Mouse (Mus musculus) gastrocnemius, postnatal 36 days (tissue): ENCODE results near the gene Pqbp1. TPM values are rescaled to one million over a fixed set of nuclear protein-coding genes. Genes with fewer than 3 reads are reported as not detected.

ENCODE experiments used
- DNase-seq, 2 experiments: peaks; one replicate each; pipeline ENCODE4 v3.0.0; 2022
- intact Hi-C: fragments of 180-260 bp; cut with DNase I; formaldehyde crosslinking; loops from one replicate; pipeline ENCODE4 v1.15.1; 2025
- total RNA-seq, 2 experiments: library from RNA; stranded (reverse); gene quantifications; 2 replicates each; pipeline ENCODE4 v1.2.3; 2021

Pqbp1 gene
- total RNA-seq, 2 experiments from 2014 or later, result 21.2 to 22.0 TPM

- peak; percentile 74 to 84 for DNase-seq
- intact Hi-C loops, result no loop called here
Observed at GRCm38 (mm10) chrX:7883841-7884567, 15.1 kb downstream of the Pqbp1 start, which contains the start of gene Slc35a2. TSS of gene Slc35a2 (plus strand) at chrX:7884028.

DNA sequence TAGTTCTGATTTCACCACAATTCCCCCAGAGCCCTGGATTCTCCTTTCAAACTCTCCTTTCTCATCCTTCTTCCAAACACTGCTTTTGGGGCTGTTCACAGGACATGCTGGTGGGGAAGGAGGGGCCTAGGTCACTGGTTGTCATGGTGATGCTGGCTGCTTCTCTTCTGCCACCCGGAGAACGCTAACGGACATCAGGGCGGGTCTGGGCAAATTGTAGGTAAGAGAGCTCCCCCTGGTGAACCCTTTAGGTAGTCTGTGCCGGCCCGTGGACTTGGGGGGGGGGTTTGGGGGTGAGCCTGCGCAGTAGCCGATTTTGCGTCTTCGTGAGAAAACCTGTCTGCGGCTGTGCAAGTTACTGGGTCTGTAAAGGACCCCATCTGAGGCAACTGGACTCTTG is 19.2 kb downstream of the Pqbp1 start:
- intact Hi-C loops, result no loop called here

DNA sequence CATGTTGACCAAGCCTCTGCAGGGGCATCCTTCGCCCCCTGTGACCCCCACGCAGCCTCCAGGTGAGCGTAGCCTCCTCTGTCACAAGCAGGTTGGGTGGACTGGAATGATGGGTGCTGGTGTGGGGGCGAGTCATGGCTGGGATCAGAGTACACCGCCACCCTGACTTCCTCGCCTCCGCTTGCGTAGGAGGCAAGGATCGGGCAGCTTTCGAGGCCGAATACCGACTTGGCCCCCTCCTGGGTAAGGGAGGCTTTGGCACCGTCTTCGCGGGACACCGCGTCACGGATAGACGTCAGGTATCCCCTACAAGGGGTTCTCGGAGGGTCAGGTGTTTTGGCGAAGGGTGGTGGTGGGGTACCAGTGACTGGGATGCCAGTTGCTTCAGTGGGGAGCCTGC is 20.6 kb downstream of the Pqbp1 start:
- intact Hi-C loops, result no loop called here
- DNase-seq, result no peak

More for the DNA sequence above, 19.2 kb downstream of the Pqbp1 start:
- peak; percentile 14 to 30 for DNase-seq

- peak; percentile 40 to 50 for DNase-seq
- intact Hi-C loops, result no loop called here
Observed at GRCm38 (mm10) chrX:7878007-7878419, 21.1 kb downstream of the Pqbp1 start, which contains the start of gene Pim2. TSS of gene Pim2 (plus strand) at chrX:7878262.

DNA sequence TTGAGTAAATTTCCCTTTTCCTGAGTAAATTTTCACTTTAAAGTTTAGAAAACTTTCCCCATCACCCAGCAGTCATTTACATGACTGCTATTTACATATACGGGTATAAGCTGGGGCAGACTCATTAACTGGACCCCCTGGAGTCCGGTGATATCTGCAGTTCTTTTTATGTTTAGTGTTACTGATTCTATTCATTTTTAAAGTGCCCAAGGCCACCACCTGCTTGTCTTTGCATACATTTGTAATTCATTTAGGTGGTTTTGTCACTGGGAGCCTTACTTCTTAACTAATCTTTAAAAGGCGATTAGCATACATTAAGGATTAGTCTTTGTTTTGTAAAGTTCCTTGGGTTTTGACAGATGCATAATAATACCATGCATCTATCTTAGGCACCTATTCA is 29.2 kb downstream of the Pqbp1 start:
- DNase-seq, result no peak
- intact Hi-C loops, result no loop called here

DNA sequence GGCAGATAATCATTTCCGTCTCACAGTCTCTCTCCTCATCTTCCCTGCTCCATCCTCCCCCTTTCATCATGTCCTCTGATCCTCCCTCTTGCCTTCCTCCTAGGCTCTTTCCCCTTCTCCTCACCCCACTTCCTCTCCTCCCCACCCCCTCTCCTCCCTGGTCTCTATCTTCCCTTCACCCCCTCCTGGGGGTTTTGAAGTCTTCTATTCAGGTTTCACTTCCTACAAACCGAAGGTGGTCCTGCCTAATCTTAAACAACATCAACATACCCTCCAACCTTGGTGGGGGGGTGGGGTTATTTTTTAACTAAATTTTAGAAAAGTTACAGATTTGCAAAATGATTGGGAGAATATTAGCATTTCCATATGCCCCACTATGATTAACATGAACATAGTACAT is 30.6 kb downstream of the Pqbp1 start:
- no peak for DNase-seq
- intact Hi-C loops, result no loop called here

DNA sequence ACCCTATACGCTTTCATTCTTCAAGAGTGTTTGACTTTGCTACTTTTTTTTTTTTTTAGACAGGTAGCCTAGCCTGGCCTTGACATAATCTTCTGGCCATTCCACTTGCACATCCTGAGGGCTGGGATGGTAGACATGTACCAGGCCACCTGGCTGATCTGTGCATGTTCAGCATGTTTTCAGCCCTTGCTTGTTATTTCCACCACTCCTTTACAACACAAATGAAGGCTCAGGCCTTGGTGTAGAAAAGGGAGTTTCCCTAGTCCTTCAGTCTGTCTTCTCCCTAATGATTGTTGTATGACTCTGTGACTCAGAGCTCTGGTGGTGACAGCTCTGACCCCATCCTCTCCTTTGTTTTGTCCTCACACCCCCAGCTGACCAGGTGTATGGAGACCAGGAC is 31.9 kb downstream of the Pqbp1 start:
- DNase-seq, result no peak
- intact Hi-C loops, result no loop called here

DNA sequence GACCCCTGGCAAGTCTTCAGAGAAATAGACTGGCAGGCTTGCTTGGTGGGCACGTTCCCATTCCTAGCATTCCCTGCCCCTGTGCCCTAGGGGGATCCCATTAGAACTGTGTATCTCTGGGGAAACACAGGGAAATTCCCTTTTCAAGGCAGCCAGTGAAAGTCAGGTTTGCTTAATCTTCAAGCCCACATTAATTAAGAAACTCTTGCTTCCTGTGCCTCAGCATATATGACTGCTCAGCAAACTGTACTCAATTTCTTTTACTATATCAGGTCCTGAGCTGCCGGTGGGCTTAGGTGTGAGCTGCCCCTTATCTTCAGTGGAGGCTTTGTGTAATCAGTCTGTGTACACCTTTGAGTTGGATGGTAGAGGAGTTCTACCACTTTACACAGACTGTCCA is 33.3 kb downstream of the Pqbp1 start:
- intact Hi-C loops, result no loop called here

GRCm38 (mm10) chrX:7865343-7865742 is 33.7 kb downstream of the Pqbp1 start:
- intact Hi-C loops, result no loop called here
- DNase-seq, result no peak

More for the DNA sequence above, 33.3 kb downstream of the Pqbp1 start:
- no peak for DNase-seq

DNA sequence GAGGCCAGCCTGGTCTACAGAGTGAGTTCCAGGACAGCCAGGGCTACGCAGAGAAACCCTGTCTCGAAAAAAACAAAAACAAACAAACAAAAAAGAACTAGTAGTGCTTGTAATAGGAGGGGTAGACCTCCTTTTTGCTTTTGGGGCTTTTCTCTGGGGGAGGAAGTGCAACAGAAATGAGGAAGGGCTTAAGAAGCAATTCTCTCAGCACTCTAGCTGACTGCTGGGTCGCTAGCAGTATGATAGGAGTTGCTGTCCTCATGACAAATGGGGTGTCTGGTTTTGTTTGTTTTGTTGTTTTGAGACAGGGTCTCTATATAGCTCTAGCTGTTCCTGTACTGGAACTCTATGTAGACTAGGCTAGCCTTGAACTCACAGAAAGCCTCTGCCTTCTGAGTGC is 34.5 kb downstream of the Pqbp1 start:
- intact Hi-C loops, result no loop called here

GRCm38 (mm10) chrX:7863181-7863580 is 35.9 kb downstream of the Pqbp1 start:
- intact Hi-C loops, result no loop called here
- DNase-seq, result no peak

More for the DNA sequence above, 34.5 kb downstream of the Pqbp1 start:
- no peak for DNase-seq

GRCm38 (mm10) chrX:7859191-7859753 is 39.8 kb downstream of the Pqbp1 start:
- intact Hi-C loops, result no loop called here
- no peak for DNase-seq

GRCm38 (mm10) chrX:7854578-7854977 is 44.5 kb downstream of the Pqbp1 start:
- no peak for DNase-seq
- intact Hi-C loops, result no loop called here

DNA sequence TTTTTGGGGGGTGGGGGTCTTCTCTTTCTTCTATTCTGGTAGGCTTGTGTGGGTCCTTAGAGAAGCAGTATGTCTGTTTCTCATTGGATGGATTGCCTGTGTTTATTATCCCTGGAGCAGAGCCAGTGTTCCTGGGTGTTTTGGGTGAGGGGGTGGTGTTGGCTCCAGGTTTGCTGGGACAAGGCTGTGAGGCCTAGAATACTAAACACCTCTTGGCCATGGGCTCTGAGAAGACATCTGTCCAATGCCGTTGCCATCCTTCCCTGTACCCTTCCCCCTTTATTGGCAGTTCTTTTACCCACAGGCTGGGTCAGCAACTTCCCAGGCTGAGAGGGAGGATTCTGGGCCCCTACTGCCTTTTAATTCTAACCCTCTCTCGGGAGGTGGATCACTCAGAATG is 51.2 kb downstream of the Pqbp1 start:
- no peak for DNase-seq
- intact Hi-C loops, result no loop called here

Other genes starting within 250 kb of the Pqbp1 start
- gene Prickle3, start 242.0 kb downstream of the Pqbp1 start, total RNA-seq, result 10 to 100 TPM; 23.1 to 24.9 TPM
- 10 to 100 TPM; 28.0 to 43.2 TPM for gene Plp2, start 227.9 kb downstream of the Pqbp1 start, total RNA-seq
- 10 to 100 TPM; 18.8 to 20.6 TPM for gene Magix, start 218.0 kb downstream of the Pqbp1 start, total RNA-seq
- 10 to 100 TPM; 11.2 to 12.9 TPM for gene Gpkow, start 202.1 kb downstream of the Pqbp1 start, total RNA-seq
- gene Wdr45, start 184.9 kb downstream of the Pqbp1 start, total RNA-seq, result 10 to 100 TPM; 27.2 to 32.0 TPM
- not detected for gene Gm45208, start 177.0 kb downstream of the Pqbp1 start, total RNA-seq
- gene Praf2, start 170.8 kb downstream of the Pqbp1 start, total RNA-seq, result 1 to 10 TPM; 3.8 to 4.9 TPM
- gene Ccdc120, start 148.4 kb downstream of the Pqbp1 start, total RNA-seq, result 1 to 10 TPM in 1 of 2 experiments, under 1 TPM in 1; 0.81 to 1.2 TPM
- gene Tfe3, start 136.7 kb downstream of the Pqbp1 start, total RNA-seq, result 1 to 10 TPM; 8.0 to 8.1 TPM
- gene Gripap1, start 109.5 kb downstream of the Pqbp1 start, total RNA-seq, result 10 to 100 TPM; 17.3 to 19.2 TPM
- under 1 TPM; 0.15 to 0.20 TPM for gene Kcnd1, start 77.0 kb downstream of the Pqbp1 start, total RNA-seq
- gene Otud5, start 57.9 kb downstream of the Pqbp1 start, total RNA-seq, result 10 to 100 TPM; 14.6 to 16.6 TPM
- gene Pim2, start 21.0 kb downstream of the Pqbp1 start, total RNA-seq, result 1 to 10 TPM in 1 of 2 experiments, under 1 TPM in 1; 0.99 to 1.8 TPM
- gene Slc35a2, start 15.2 kb downstream of the Pqbp1 start, total RNA-seq, result 1 to 10 TPM; 8.4 to 8.8 TPM
- gene Timm17b, start 88 bp upstream of the Pqbp1 start, total RNA-seq, result 10 to 100 TPM; 35.3 to 39.1 TPM
- gene Gm10491, start 8.6 kb upstream of the Pqbp1 start, total RNA-seq, result not detected
- gene Gm10490, start 10.3 kb upstream of the Pqbp1 start, total RNA-seq, result not detected
- gene Pcsk1n, start 20.6 kb upstream of the Pqbp1 start, total RNA-seq, result not detected
- not detected for gene Eras, start 29.3 kb upstream of the Pqbp1 start, total RNA-seq
- gene Hdac6, start 48.6 kb upstream of the Pqbp1 start, total RNA-seq, result 1 to 10 TPM; 4.3 to 4.9 TPM
- not detected for gene Gata1, start 78.8 kb upstream of the Pqbp1 start, total RNA-seq
- gene Glod5, start 119.2 kb upstream of the Pqbp1 start, total RNA-seq, result not detected
- gene Suv39h1, start 175.5 kb upstream of the Pqbp1 start, total RNA-seq, result 1 to 10 TPM; 3.9 to 5.7 TPM
- under 1 TPM; 0.39 to 0.64 TPM for gene Was, start 191.2 kb upstream of the Pqbp1 start, total RNA-seq
- gene Wdr13, start 233.6 kb upstream of the Pqbp1 start, total RNA-seq, result 10 to 100 TPM; 12.3 TPM
- gene Rbm3, start 246.6 kb upstream of the Pqbp1 start, total RNA-seq, result 10 to 100 TPM; 56.4 to 78.2 TPM